Mouse (Mus musculus) CH12.LX (cell line): ENCODE data around the gene C1qtnf7. TPM values are rescaled to one million over a fixed set of nuclear protein-coding genes. Genes with fewer than 3 reads are reported as not detected.

Experiments used
- DNase-seq: peaks from one replicate; pipeline ENCODE4 v3.0.0-alpha.2; 2013; ENCODE audit errors: extremely low read depth
- H3K27ac ChIP-seq: 2 replicates; pipeline ENCODE4 v1.5.1; 2012; ENCODE audit warnings: low read depth, mild to moderate bottlenecking, control low read depth, moderate library complexity; ENCODE audit not compliant: insufficient read depth
- H3K27me3 ChIP-seq: replicated peaks from 2 replicates; pipeline ENCODE3; 2012; ENCODE audit warnings: inconsistent platforms
- H3K36me3 ChIP-seq, 2 experiments: replicated peaks in 1 of 2; 2 replicates each; pipeline versions ENCODE3 to v1.6.1; 2012; ENCODE audit warnings: inconsistent platforms in 1 of 2, low read length in 1 of 2, mild to moderate bottlenecking in 1 of 2, mixed read lengths in 1 of 2, moderate library complexity in 1 of 2; ENCODE audit not compliant: control insufficient read depth in 1 of 2, insufficient read depth in 1 of 2
- H3K4me1 ChIP-seq, 2 experiments: 2 replicates each; pipeline ENCODE4 v1.6.1; 2012; ENCODE audit warnings: inconsistent platforms in 1 of 2, moderate library complexity in 1 of 2; ENCODE audit not compliant: insufficient read depth in 2 of 2, control insufficient read depth in 1 of 2
- H3K4me2 ChIP-seq: 2 replicates; pipeline ENCODE4 v1.6.1; 2012; ENCODE audit warnings: low read depth, mild to moderate bottlenecking, control low read depth; ENCODE audit not compliant: poor library complexity, insufficient read depth, severe bottlenecking
- H3K4me3 ChIP-seq, 3 experiments: fragments of 150-350 bp in 1 of 3; sonication (generic) in 1 of 3; replicated peaks in 1 of 3; 2 replicates each; pipeline versions ENCODE3 to v1.5.1; 2011 to 2012; ENCODE audit warnings: low read depth in 2 of 3, low read length in 2 of 3, mild to moderate bottlenecking in 2 of 3, moderate library complexity in 2 of 3, control low read depth in 1 of 3, improper control_type of control experiment in 1 of 3, inconsistent platforms in 1 of 3, mixed read lengths in 1 of 3; ENCODE audit not compliant: poor library complexity in 1 of 3
- H3K79me2 ChIP-seq: replicated peaks from 2 replicates; pipeline ENCODE4 v1.6.1; 2012; ENCODE audit warnings: mild to moderate bottlenecking, moderate library complexity; ENCODE audit not compliant: control insufficient read depth, poor library complexity, insufficient read depth, severe bottlenecking; ENCODE audit errors: extremely low read depth
- H3K9ac ChIP-seq: 2 replicates; pipeline ENCODE4 v1.6.1; 2012; ENCODE audit warnings: low read depth, mild to moderate bottlenecking, control low read depth, moderate library complexity; ENCODE audit not compliant: insufficient read depth
- H3K9me3 ChIP-seq: replicated peaks from 2 replicates; pipeline ENCODE3; 2012; ENCODE audit warnings: low read length, inconsistent platforms, mixed read lengths
- BHLHE40 ChIP-seq: IDR thresholded peaks from 2 replicates; pipeline ENCODE4 v1.6.1; 2011; ENCODE audit warnings: mild to moderate bottlenecking, low read depth, low read length, improper control_type of control experiment
- CTCF ChIP-seq, 2 experiments: IDR thresholded peaks in 1 of 2; conservative IDR thresholded peaks in 1 of 2; 2 replicates each; pipeline ENCODE4 v1.5.1; 2011 to 2012; ENCODE audit warnings: low read depth in 2 of 2, low read length in 2 of 2, improper control_type of control experiment in 1 of 2, inconsistent platforms in 1 of 2, mild to moderate bottlenecking in 1 of 2, moderate library complexity in 1 of 2
- E2F4 ChIP-seq: IDR thresholded peaks from 2 replicates; pipeline ENCODE4 v1.6.1; 2011; ENCODE audit warnings: low read depth, low read length, improper control_type of control experiment; ENCODE audit not compliant: insufficient replicate concordance
- ELF1 ChIP-seq: IDR thresholded peaks from 2 replicates; pipeline ENCODE4 v1.6.1; 2014; ENCODE audit warnings: low read depth, mild to moderate bottlenecking, inconsistent platforms, low read length, improper control_type of control experiment
- ETS1 ChIP-seq: conservative IDR thresholded peaks from 2 replicates; pipeline ENCODE4 v1.6.1; 2012; ENCODE audit warnings: low read depth, mild to moderate bottlenecking, inconsistent platforms, low read length, improper control_type of control experiment, moderate library complexity
- HCFC1 ChIP-seq: IDR thresholded peaks from 2 replicates; pipeline ENCODE4 v1.6.1; 2012; ENCODE audit warnings: low read depth, mild to moderate bottlenecking, inconsistent platforms, low read length, improper control_type of control experiment
- IRF4 ChIP-seq: IDR thresholded peaks from 2 replicates; pipeline ENCODE4 v1.6.1; 2014; ENCODE audit warnings: low read depth, mild to moderate bottlenecking, inconsistent platforms, low read length, improper control_type of control experiment
- JUN ChIP-seq: IDR thresholded peaks from 2 replicates; pipeline ENCODE4 v1.6.1; 2011; ENCODE audit warnings: low read depth, mild to moderate bottlenecking, low read length, improper control_type of control experiment, moderate library complexity; ENCODE audit not compliant: insufficient read depth
- KAT2A ChIP-seq: IDR thresholded peaks from 2 replicates; pipeline ENCODE4 v1.6.1; 2012; ENCODE audit warnings: low read length, improper control_type of control experiment, inconsistent platforms; ENCODE audit not compliant: insufficient replicate concordance
- MAFK ChIP-seq: IDR thresholded peaks from 2 replicates; pipeline ENCODE4 v1.6.1; 2011; ENCODE audit warnings: low read length, improper control_type of control experiment; ENCODE audit not compliant: insufficient replicate concordance
- MAX ChIP-seq: IDR thresholded peaks from 2 replicates; pipeline ENCODE4 v1.6.1; 2011; ENCODE audit warnings: low read length, improper control_type of control experiment
- MAZ ChIP-seq: IDR thresholded peaks from 2 replicates; pipeline ENCODE4 v1.6.1; 2012; ENCODE audit warnings: low read depth, mild to moderate bottlenecking, inconsistent platforms, low read length, improper control_type of control experiment, moderate library complexity
- MXI1 ChIP-seq: IDR thresholded peaks from 2 replicates; pipeline ENCODE4 v1.6.1; 2011; ENCODE audit warnings: mild to moderate bottlenecking, low read depth, low read length, improper control_type of control experiment
- MYC ChIP-seq: IDR thresholded peaks from 2 replicates; pipeline ENCODE4 v1.6.1; 2011; ENCODE audit warnings: low read depth, mild to moderate bottlenecking, improper control_type of control experiment, low read length
- PAX5 ChIP-seq: IDR thresholded peaks from 2 replicates; pipeline ENCODE4 v1.6.1; 2012; ENCODE audit warnings: low read length, inconsistent platforms, mixed read lengths
- POLR2AphosphoS2 ChIP-seq: IDR thresholded peaks from 2 replicates; pipeline ENCODE4 v1.6.1; 2011; ENCODE audit warnings: low read depth, low read length, improper control_type of control experiment
- RAD21 ChIP-seq: IDR thresholded peaks from 2 replicates; pipeline ENCODE4 v1.6.1; 2011; ENCODE audit warnings: low read depth, mild to moderate bottlenecking, low read length, improper control_type of control experiment, moderate library complexity
- RCOR1 ChIP-seq: conservative IDR thresholded peaks from 2 replicates; pipeline ENCODE4 v1.6.1; 2012; ENCODE audit warnings: low read depth, mild to moderate bottlenecking, inconsistent platforms, low read length, improper control_type of control experiment
- SIN3A ChIP-seq: IDR thresholded peaks from 2 replicates; pipeline ENCODE4 v1.6.1; 2012; ENCODE audit warnings: low read length, improper control_type of control experiment, inconsistent platforms
- SMC3 ChIP-seq: IDR thresholded peaks from 2 replicates; pipeline ENCODE4 v1.6.1; 2011; ENCODE audit warnings: low read depth, low read length, improper control_type of control experiment
- TBP ChIP-seq: conservative IDR thresholded peaks from 2 replicates; pipeline ENCODE4 v1.6.1; 2011; ENCODE audit warnings: low read depth, low read length, improper control_type of control experiment
- UBTF ChIP-seq: IDR thresholded peaks from 2 replicates; pipeline ENCODE4 v1.6.1; 2012; ENCODE audit warnings: low read depth, mild to moderate bottlenecking, inconsistent platforms, low read length, improper control_type of control experiment, moderate library complexity
- USF1 ChIP-seq: IDR thresholded peaks from 2 replicates; pipeline ENCODE4 v1.6.1; 2014; ENCODE audit warnings: low read depth, mild to moderate bottlenecking, inconsistent platforms, low read length, improper control_type of control experiment
- ZC3H11A ChIP-seq: IDR thresholded peaks from 2 replicates; pipeline ENCODE4 v1.6.1; 2012; ENCODE audit warnings: low read depth, mild to moderate bottlenecking, inconsistent platforms, low read length, improper control_type of control experiment
- ZMIZ1 ChIP-seq: IDR thresholded peaks from 2 replicates; pipeline ENCODE4 v1.6.1; 2012; ENCODE audit warnings: low read depth, mild to moderate bottlenecking, inconsistent platforms, low read length, improper control_type of control experiment
- ZNF384 ChIP-seq: IDR thresholded peaks from 2 replicates; pipeline ENCODE4 v1.6.1; 2012; ENCODE audit warnings: low read depth, low read length, improper control_type of control experiment, inconsistent platforms
- dilution Hi-C: fragments of 300-500 bp; cut with MboI; formaldehyde crosslinking; loops from 2 replicates; pipeline ENCODE4 v1.14.3; 2020; ENCODE audit warnings: low sequenced_read_pairs; ENCODE audit not compliant: extremely low pct_unique_long_range_greater_than_20kb, extremely low pct_ligation_motif_present
- in situ Hi-C: fragments of 300-500 bp; cut with MboI; formaldehyde crosslinking; loops from 3 replicates; pipeline ENCODE4 v1.14.3; 2019; ENCODE audit warnings: low sequenced_read_pairs, low pct_ligation_motif_present, low pct_unique_long_range_greater_than_20kb, mixed read lengths
- polyA plus RNA-seq: library from polyadenylated mRNA; unstranded; fragments of >175 nt; gene quantifications from 2 replicates; pipeline ENCODE4 v1.2.1, GENCODE M21; 2012; ENCODE audit warnings: low read depth; ENCODE audit not compliant: insufficient read length
- total RNA-seq, 2 experiments: library from RNA; depleted of rRNA; stranded (reverse); fragments of 300-350 nt in 1 of 2; fragments of >200 nt in 1 of 2; gene quantifications; 2 replicates each; pipeline ENCODE4 v1.2.3; 2012 to 2014

The C1qtnf7 gene
- total and polyA plus RNA-seq, 3 experiments: not detected

DNA sequence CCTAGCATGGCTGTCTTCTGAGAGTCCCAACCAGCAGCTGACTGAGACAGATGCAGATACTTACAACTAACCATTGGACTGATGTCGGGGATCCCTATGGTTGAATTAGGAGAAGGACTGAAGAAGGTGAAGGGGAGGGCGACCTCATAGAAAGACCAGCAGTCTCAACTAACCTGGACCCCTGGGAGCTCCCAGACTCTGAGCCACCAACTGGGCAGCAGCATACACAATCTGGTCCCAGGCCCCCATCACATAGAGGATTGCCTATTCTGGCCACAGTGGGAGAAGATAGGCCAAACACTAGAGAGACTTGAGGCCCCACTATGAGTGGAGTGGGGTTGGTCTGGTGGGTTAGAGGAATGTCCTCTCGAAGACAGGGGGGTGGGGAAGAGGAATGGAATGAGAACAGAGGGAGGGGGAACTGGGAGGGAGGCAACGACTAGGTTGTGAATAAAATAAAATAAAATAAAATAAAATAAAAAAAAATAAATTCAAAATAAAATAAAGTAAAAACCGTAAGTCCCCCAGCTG, 118.8 kb downstream of the C1qtnf7 start:
- Histone ChIP-seq H3K9me3 (no peaks in the 10 kb centered on the region), H3K4me3 (no peak overlapping the region), H3K27me3 (no peaks in the 10 kb centered on the region), H3K4me2 (no peak overlapping the region), H3K4me1 (no peaks in the 10 kb centered on the region; a peak in 1 of 4 replicates), H3K27ac (no peak overlapping the region), H3K9ac (no peak overlapping the region), H3K36me3 (no peaks in the 10 kb centered on the region), H3K79me2 (no peaks in the 10 kb centered on the region)
- TF ChIP-seq KAT2A (no peak), SMC3 (no peak), ELF1 (no peak), SIN3A (no peak), BHLHE40 (no peak), TBP (no peak), USF1 (no peak), MAX (no peak), CTCF (conservative IDR thresholded peaks at IDR 0.05 in 1 of 2, IDR thresholded peaks at IDR 0.05 in 1 of 2; ENCODE audit: low read depth in 2 of 2, low read length in 2 of 2) (no peak), E2F4 (no peak), POLR2AphosphoS2 (no peak), ZC3H11A (no peak), ZNF384 (no peak), ETS1 (no peak), IRF4 (no peak), MYC (no peak), UBTF (no peak)
- dilution Hi-C loops (no loop called here), in situ Hi-C loops (no loop called here)
- DNase-seq: no peak

DNA sequence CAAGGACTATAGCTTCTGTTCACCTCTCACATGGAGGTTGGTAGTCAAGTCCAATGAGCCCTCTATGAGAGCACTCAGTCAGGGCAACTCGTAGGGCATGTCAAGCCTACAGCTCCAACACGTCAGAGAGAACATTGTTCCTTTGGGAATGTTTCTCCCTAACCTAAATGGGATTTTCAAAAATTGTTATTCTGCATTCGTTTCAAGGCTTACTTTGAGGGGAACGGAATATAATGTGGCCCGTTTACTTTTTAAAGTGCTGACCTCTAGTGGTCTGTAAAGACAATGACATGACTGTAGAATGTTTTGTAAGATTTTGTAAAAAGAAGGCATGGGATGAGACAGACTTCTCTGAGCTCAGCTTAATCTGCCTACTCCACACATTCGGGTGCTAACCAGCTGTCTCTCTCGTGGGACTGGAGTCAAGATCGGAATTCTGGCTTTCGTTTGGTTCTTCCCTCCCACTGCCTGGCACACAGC, 119.3 kb downstream of the C1qtnf7 start:
- dilution Hi-C loops: no loop called here
- peak; percentile 24 for DNase-seq
- H3K9ac ChIP-seq: no peak overlapping the region

More for the DNA sequence above, 119.3 kb downstream of the C1qtnf7 start:
- TF ChIP-seq HCFC1 (no peak), MXI1 (no peak), SMC3 (peak; percentile 79), ZMIZ1 (no peak), RCOR1 (no peak), ZC3H11A (peak; percentile 22; the same call in 1 of the 2 replicates), PAX5 (no peak), MAFK (no peak), JUN (no peak), CTCF (conservative IDR thresholded peaks at IDR 0.05 in 1 of 2, IDR thresholded peaks at IDR 0.05 in 1 of 2; ENCODE audit: low read depth in 2 of 2, low read length in 2 of 2) (peak; percentile 62 to 82), RAD21 (peak; percentile 81), MAZ (no peak)
- Histone ChIP-seq H3K79me2 (no peaks in the 10 kb centered on the region), H3K4me2 (no peak overlapping the region), H3K9me3 (no peaks in the 10 kb centered on the region), H3K27ac (no peak overlapping the region), H3K4me1 (no peaks in the 10 kb centered on the region; a peak in 1 of 4 replicates), H3K27me3 (no peaks in the 10 kb centered on the region), H3K36me3 (no peaks in the 10 kb centered on the region), H3K4me3 (no peak overlapping the region)
- in situ Hi-C loops: no loop called here
